Mouse (Mus musculus) adrenal gland, adult 2 months (tissue): ENCODE results near the gene Tlnrd1. TPM values are rescaled to one million over a fixed set of nuclear protein-coding genes. Genes with fewer than 3 reads are reported as not detected.
"Not testable (repeated sequence)": the region's sequence is repeated elsewhere in the genome, so short reads cannot be mapped to it uniquely, and the experiment has no call there.

Experiments
- DNase-seq: peaks from one replicate; pipeline ENCODE4 v3.0.0; 2021
- long read RNA-seq: library from polyadenylated mRNA; stranded (forward); transcript quantifications from one replicate; pipeline ENCODE4 v2.0.0, GENCODE M21; 2021
- polyA plus RNA-seq: library from polyadenylated mRNA; depleted of rRNA; stranded (reverse); fragments of >200 nt; gene quantifications from 2 replicates; pipeline ENCODE4 v1.2.3, GENCODE M21; 2012; rRNA removed
- total RNA-seq, 2 experiments: library from RNA; stranded (reverse); gene quantifications; 2 replicates each; pipeline ENCODE4 v1.2.3; 2021

Gene Tlnrd1
- total RNA-seq = 10 to 100 TPM; 12.3 to 16.6 TPM
- polyA plus RNA-seq = 35.7 and 42.8 TPM in 2 replicates
- long read RNA-seq, full-length matches to known transcripts = 36 of 36 reads
- long read RNA-seq, partial matches to known transcripts = 0 of 36 reads
- long read RNA-seq, other reads (novel, unspliced or antisense) = 0 of 36 reads

DNA sequence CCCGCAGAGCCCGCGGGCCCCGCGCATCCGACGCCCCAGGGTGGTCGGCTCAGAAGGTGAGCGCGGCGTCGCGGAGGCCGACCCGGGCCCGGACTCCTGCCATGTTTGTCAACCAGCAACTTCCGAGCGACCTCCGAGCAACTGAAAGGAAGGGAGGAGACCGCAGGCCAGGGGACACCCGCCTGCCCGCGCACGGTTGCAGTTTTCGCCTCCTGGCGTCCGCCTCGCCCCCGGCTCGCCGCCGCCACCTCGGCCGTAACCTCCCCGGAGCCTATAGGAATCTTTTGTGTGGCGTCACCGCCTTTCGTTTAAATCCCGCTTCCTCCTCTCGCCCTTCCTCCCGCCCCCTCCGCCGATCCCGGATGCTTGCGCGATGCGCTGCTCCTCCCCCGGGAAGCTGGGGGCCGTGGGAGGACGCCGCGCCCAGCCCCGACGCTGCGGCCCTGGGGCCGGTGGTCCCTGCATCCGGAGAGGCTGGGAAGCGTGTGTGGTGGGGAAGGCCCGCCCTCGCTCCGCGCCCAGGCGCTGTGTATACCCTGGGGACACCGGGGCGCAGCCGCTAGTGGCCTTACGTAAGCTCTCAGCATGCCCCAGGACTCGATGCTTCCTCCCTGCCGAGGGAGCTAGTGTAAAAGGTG, at the start of gene Tlnrd1, which contains the start of gene Mesd:
Tlnrd1 (minus strand) TSS at position 285 of the 638 bp plus-strand sequence.
Mesd (plus strand) TSS at position 446 of the 638 bp plus-strand sequence.
- peak; percentile 95 for DNase-seq

- no peak for DNase-seq
Measured at GRCm38 (mm10) chr7:83921637-83922036, 37.5 kb upstream of the Tlnrd1 start.

- no peak for DNase-seq
Measured at GRCm38 (mm10) chr7:83920241-83920640, 36.1 kb upstream of the Tlnrd1 start.

DNA sequence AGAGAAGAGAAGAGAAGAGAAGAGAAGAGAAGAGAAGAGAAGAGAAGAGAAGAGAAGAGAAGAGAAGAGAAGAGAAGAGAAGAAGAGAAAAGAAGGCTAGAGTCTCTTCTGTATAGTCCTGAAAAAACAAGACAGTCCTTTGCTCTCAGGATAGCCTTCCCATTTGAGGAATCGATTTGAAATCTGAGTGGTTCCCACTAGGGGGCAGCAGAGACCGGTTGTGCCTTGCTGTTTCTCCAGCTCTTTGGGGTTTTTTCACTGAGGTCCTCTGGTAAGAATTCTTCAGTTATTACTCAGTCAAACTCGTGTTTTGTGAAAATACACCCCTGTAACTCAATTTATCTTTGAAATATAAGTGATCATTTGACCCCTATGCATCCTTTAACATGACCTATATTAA, 30.5 kb upstream of the Tlnrd1 start:
- DNase-seq = peak; percentile 81

GRCm38 (mm10) chr7:83913995-83914394, 29.9 kb upstream of the Tlnrd1 start:
- DNase-seq = no peak

GRCm38 (mm10) chr7:83913405-83913932, 29.4 kb upstream of the Tlnrd1 start:
- no peak for DNase-seq

GRCm38 (mm10) chr7:83911909-83912308, 27.8 kb upstream of the Tlnrd1 start:
- DNase-seq = no peak

DNA sequence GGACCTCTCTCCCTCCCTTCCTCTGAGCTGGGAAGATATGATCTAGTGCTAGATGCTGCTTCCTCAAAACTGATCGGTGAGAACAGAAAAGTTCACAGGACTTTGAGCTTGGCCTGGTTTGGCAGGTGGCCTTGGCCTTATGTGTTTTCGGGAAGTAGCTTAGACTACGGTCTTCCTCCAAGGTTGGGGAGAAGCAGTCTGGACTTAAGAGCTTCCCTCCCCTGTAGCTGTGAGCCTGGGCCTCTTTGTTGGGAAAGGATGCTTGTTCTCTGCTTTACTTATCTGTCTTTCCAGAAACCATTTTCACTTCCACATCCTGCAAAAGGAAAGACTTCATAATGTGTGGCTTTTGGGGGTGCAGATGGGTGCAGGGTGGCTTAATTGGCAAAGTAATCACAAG, 20.7 kb upstream of the Tlnrd1 start:
- DNase-seq = no peak

GRCm38 (mm10) chr7:83902296-83903145, 18.4 kb upstream of the Tlnrd1 start:
- no peak for DNase-seq

GRCm38 (mm10) chr7:83901425-83901824, 17.3 kb upstream of the Tlnrd1 start:
- DNase-seq = no peak

- no peak for DNase-seq
Measured at GRCm38 (mm10) chr7:83900519-83900918, 16.4 kb upstream of the Tlnrd1 start.

DNA sequence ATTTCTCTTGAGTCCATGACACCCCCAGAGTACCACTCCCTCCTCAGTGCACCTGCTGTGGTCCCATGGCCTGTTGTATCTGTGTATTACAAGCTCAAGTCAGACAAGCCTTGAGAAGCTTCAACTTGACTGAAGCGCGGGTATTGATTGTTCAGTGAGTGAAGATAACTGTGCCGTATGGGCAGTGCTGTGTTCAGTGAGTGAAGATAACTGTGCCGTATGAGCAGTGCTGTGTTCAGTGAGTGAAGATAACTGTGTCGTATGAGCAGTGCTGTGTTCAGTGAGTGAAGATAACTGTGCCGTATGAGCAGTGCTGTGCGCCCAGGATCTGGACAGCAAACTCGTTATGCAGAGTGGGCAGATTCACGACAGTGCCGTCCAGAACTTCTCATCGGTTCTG, 14.2 kb upstream of the Tlnrd1 start:
- no peak for DNase-seq

GRCm38 (mm10) chr7:83896077-83896740, 12.1 kb upstream of the Tlnrd1 start:
- DNase-seq = no peak

- DNase-seq = no peak
Measured at GRCm38 (mm10) chr7:83894348-83894747, 10.2 kb upstream of the Tlnrd1 start.

DNA sequence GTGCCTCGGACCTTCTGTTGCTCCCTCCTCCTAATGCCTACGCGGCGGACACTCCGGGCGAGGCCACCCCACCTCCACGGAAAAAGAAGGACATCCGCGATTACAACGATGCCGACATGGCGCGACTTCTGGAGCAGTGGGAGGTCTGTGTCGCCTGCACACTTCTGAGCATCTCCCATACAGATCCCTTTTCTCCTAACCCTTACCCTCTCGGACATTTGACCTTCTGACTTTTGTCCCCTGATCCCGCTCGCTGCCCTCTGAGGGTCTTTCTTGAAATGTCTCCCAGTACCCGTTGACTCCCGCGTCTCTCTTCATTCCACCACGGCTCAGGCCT, 8.2 kb upstream of the Tlnrd1 start:
- DNase-seq = no peak

GRCm38 (mm10) chr7:83891433-83892332, 7.6 kb upstream of the Tlnrd1 start:
- peak; percentile 100 for DNase-seq

GRCm38 (mm10) chr7:83889946-83890345, 5.8 kb upstream of the Tlnrd1 start:
- DNase-seq = not testable (repeated sequence)

DNA sequence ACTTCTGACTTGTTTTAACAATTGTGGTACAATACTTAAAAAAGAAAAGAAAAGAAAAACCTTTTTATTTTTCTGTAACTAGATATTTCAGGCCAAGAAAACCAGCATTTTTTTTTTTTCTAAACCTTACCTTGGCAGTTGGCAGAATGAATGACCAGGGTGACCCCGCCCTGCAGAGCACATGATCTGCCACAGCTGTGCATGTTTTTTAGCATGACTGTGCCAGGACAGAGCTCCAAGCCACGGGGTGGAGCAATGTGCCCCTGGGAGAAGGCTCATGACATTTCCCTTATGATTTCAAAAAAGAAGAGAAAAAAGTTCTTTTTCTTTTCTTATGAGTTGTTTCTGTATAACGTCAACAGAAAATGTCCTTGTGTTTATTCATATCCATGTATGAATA, 5.3 kb upstream of the Tlnrd1 start:
- DNase-seq = peak; percentile 80

GRCm38 (mm10) chr7:83886366-83887129, 2.4 kb upstream of the Tlnrd1 start:
- DNase-seq = no peak

DNA sequence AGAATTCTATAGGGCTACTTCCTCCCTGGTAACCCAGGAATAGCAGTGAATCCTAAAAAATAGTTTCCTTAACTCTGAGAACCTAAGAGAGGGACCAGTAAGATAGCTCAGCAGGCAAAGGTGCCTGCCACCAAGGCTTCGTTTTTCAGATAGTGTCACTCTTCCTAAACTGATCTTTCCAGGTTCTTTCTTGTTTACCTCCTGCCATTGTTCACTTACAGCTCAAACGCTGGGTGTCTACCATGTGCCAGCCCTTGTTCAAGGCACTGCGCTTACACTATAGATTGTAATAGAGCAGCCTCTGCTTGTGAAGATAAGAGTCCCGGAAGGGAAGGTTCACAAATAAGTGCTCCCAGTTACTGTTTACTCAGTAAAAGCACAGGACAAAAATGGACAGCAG, 1.7 kb upstream of the Tlnrd1 start:
- no peak for DNase-seq
